Mouse (Mus musculus) brain, embryonic 14.5 days (tissue): Measurements from ENCODE around the gene Gtf3c1. TPM values are rescaled to one million over a fixed set of nuclear protein-coding genes. Genes with fewer than 3 reads are reported as not detected.

Source experiments
- DNase-seq: peaks from one replicate; pipeline ENCODE4 v3.0.0-alpha.2; 2011; ENCODE audit warnings: low read depth
- CTCF ChIP-seq: fragments of 200-500 bp; IDR thresholded peaks from 2 replicates; pipeline ENCODE4 v1.5.1; 2012; ENCODE audit warnings: inconsistent platforms, mild to moderate bottlenecking, moderate library complexity, borderline replicate concordance; ENCODE audit not compliant: insufficient read depth, insufficient read length; ENCODE audit errors: extremely low read depth
- POLR2A ChIP-seq: fragments of 200-500 bp; IDR thresholded peaks from 2 replicates; pipeline ENCODE4 v1.6.1; 2012; ENCODE audit warnings: mild to moderate bottlenecking, inconsistent platforms, borderline replicate concordance; ENCODE audit not compliant: poor library complexity, insufficient read depth, insufficient read length, severe bottlenecking; ENCODE audit errors: extremely low read depth
- polyA plus RNA-seq: library from polyadenylated mRNA; depleted of rRNA; stranded (reverse); fragments of >200 nt; gene quantifications from 2 replicates; pipeline ENCODE4 v1.2.3, GENCODE M21; 2012; rRNA removed

Gene Gtf3c1
- polyA plus RNA-seq, 1 experiment, result 67.0 TPM

DNA sequence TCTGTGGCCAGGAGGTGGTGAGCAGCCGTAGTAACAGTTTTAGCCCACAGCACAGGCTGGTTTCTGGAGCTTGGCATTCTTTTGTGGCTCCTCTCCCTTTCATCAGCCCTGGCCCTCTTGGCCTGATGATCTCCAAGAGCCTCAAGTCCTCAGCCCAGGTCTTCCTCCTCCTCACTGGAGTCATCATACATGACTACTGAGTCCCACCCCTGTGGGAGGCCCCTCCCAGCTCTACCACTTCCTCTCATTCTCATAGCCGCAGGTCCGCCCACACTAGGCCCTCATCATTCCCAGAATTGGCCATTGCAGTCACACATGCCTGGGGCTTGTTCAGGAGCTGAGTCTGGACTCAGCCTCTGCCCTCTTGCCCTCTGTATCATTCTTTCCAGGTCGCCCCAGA is 113.7 kb downstream of the Gtf3c1 start:
- no peak for TF ChIP-seq CTCF
- TF ChIP-seq POLR2A, result no peak
- no peak for DNase-seq

Other genes with a start within 250 kb of the Gtf3c1 start
- gene Nsmce1, start 216.2 kb downstream of the Gtf3c1 start, polyA plus RNA-seq, result 61.6 and 79.0 TPM in 2 replicates
- gene Il4ra, start 155.7 kb downstream of the Gtf3c1 start, polyA plus RNA-seq, result 4.2 and 6.3 TPM in 2 replicates
- 0.53 and 0.64 TPM in 2 replicates for gene Il21r, start 104.4 kb downstream of the Gtf3c1 start, polyA plus RNA-seq
- gene D430042O09Rik, start 108 bp upstream of the Gtf3c1 start, polyA plus RNA-seq, result 17.3 and 18.4 TPM in 2 replicates